Mouse (Mus musculus) neural tube, embryonic 15.5 days (tissue): ENCODE measurements at regions not wholly inside any gene's neighbourhood (a gene's known extent, or its start where the extent isn't known, plus 50 kb on each side); places are given as distances from the start of the nearest gene placed in this dataset.
"Not testable (repeated sequence)": the region's sequence is repeated elsewhere in the genome, so short reads cannot be mapped to it uniquely, and the experiment has no call there.

Source experiments
- ATAC-seq: fragments of 200-750 bp; cut with Nextera tagmentation; 2 replicates; pipeline ENCODE4 v1.8.0; 2017; ENCODE audit warnings: mild to moderate bottlenecking, moderate TSS enrichment, moderate library complexity; ENCODE audit not compliant: low FRiP score
- H3K27ac ChIP-seq: fragments of 300-500 bp; sonication (generic); replicated peaks from 2 replicates; pipeline ENCODE4 v1.5.1; 2015; ENCODE audit warnings: mild to moderate bottlenecking, inconsistent platforms
- H3K27me3 ChIP-seq: fragments of 300-500 bp; sonication (generic); replicated peaks from 2 replicates; pipeline ENCODE4 v1.6.1; 2015; ENCODE audit warnings: inconsistent platforms
- H3K36me3 ChIP-seq: fragments of 300-500 bp; sonication (generic); 2 replicates; pipeline ENCODE4 v1.6.1; 2015; ENCODE audit warnings: inconsistent platforms
- H3K4me1 ChIP-seq: fragments of 300-500 bp; sonication (generic); 2 replicates; pipeline ENCODE4 v1.6.1; 2015; ENCODE audit warnings: inconsistent platforms
- H3K4me2 ChIP-seq: fragments of 300-500 bp; sonication (generic); 2 replicates; pipeline ENCODE4 v1.6.1; 2015; ENCODE audit warnings: inconsistent platforms, mild to moderate bottlenecking, moderate library complexity
- H3K4me3 ChIP-seq: fragments of 300-500 bp; sonication (generic); replicated peaks from 2 replicates; pipeline ENCODE4 v1.5.1; 2015; ENCODE audit warnings: mild to moderate bottlenecking, inconsistent platforms
- H3K9ac ChIP-seq: fragments of 300-500 bp; sonication (generic); replicated peaks from 2 replicates; pipeline ENCODE4 v1.6.1; 2015; ENCODE audit warnings: mild to moderate bottlenecking, inconsistent platforms
- H3K9me3 ChIP-seq: fragments of 300-500 bp; sonication (generic); replicated peaks from 2 replicates; pipeline ENCODE4 v1.6.1; 2016; ENCODE audit warnings: inconsistent platforms
- WGBS: fragments of 180-500 bp; shearing (Covaris S2); methylation state at CpG from one replicate; pipeline ENCODE4 v1.1.7; 2015; ENCODE audit warnings: mixed read lengths; 5-methylcytosine and 5-hydroxymethylcytosine counted together

GRCm38 (mm10) chr11:22573166-22573565 lies 61.3 kb downstream of the Tmem17 start:
- H3K4me3 ChIP-seq = no peak overlapping the region
- H3K27ac ChIP-seq = no peak overlapping the region
- 81% methylated on average over 2 of the region's 2 CpGs for WGBS
- no peaks in the 10 kb centered on the region for H3K4me1 ChIP-seq
- no peaks in the 10 kb centered on the region for H3K9me3 ChIP-seq
- no peaks in the 10 kb centered on the region for H3K36me3 ChIP-seq
- no peak overlapping the region for H3K4me2 ChIP-seq
- H3K9ac ChIP-seq = no peak overlapping the region
- no peak for ATAC-seq
- no peaks in the 10 kb centered on the region for H3K27me3 ChIP-seq

- WGBS = 77% methylated on average over 3 of the region's 3 CpGs
- H3K36me3 ChIP-seq = no peaks in the 10 kb centered on the region
- ATAC-seq = no peak
- no peaks in the 10 kb centered on the region for H3K9me3 ChIP-seq
- no peak overlapping the region for H3K4me3 ChIP-seq
- H3K4me1 ChIP-seq = no peaks in the 10 kb centered on the region
- H3K27me3 ChIP-seq = no peaks in the 10 kb centered on the region
- H3K4me2 ChIP-seq = no peak overlapping the region
- H3K27ac ChIP-seq = no peak overlapping the region
- H3K9ac ChIP-seq = no peak overlapping the region
Measured at GRCm38 (mm10) chr11:22573802-22574201, 61.9 kb downstream of the Tmem17 start.

GRCm38 (mm10) chr11:22574506-22574905 lies 62.6 kb downstream of the Tmem17 start:
- 97% methylated on average over 2 of the region's 2 CpGs for WGBS
- no peak for ATAC-seq
- Histone ChIP-seq H3K36me3 (no peaks in the 10 kb centered on the region), H3K27me3 (no peaks in the 10 kb centered on the region), H3K4me1 (no peaks in the 10 kb centered on the region), H3K4me2 (no peak overlapping the region), H3K4me3 (no peak overlapping the region), H3K27ac (no peak overlapping the region), H3K9me3 (no peaks in the 10 kb centered on the region), H3K9ac (no peak overlapping the region)

GRCm38 (mm10) chr11:22584100-22584487 lies 72.2 kb downstream of the Tmem17 start:
- no peaks in the 10 kb centered on the region; the same call in 1 of the 2 replicates for H3K9me3 ChIP-seq
- peak overlapping the region; percentile 23; the same call in 1 of the 2 replicates for H3K9ac ChIP-seq
- 13% methylated on average over 5 of the region's 5 CpGs for WGBS
- peak overlapping the region; percentile 82 for H3K27ac ChIP-seq
- no peaks in the 10 kb centered on the region for H3K27me3 ChIP-seq
- no peaks in the 10 kb centered on the region for H3K36me3 ChIP-seq
- H3K4me1 ChIP-seq = peaks cover 22% of the 10 kb centered on the region
- H3K4me3 ChIP-seq = peak overlapping the region; percentile 15
- ATAC-seq = peak; percentile 72
- H3K4me2 ChIP-seq = peak overlapping the region; percentile 51

GRCm38 (mm10) chr11:22584488-22585158 lies 72.7 kb downstream of the Tmem17 start:
- ATAC-seq = peak; percentile 82
- H3K9ac ChIP-seq = peak overlapping the region; percentile 23; the same call in 1 of the 2 replicates
- no peaks in the 10 kb centered on the region; the same call in 1 of the 2 replicates for H3K9me3 ChIP-seq
- no peaks in the 10 kb centered on the region for H3K36me3 ChIP-seq
- 4% methylated on average over 14 of the region's 14 CpGs for WGBS
- no peaks in the 10 kb centered on the region for H3K27me3 ChIP-seq
- peak overlapping the region; percentile 51 for H3K4me2 ChIP-seq
- H3K4me3 ChIP-seq = peak overlapping the region; percentile 15
- H3K4me1 ChIP-seq = peaks cover 25% of the 10 kb centered on the region
- H3K27ac ChIP-seq = peak overlapping the region; percentile 82

GRCm38 (mm10) chr11:22587691-22588241 lies 75.9 kb downstream of the Tmem17 start:
- Histone ChIP-seq H3K4me2 (no peak overlapping the region), H3K36me3 (no peaks in the 10 kb centered on the region), H3K4me3 (no peak overlapping the region), H3K9ac (no peak overlapping the region), H3K27me3 (no peaks in the 10 kb centered on the region), H3K4me1 (peaks cover 25% of the 10 kb centered on the region), H3K27ac (peak overlapping the region; percentile 78), H3K9me3 (no peaks in the 10 kb centered on the region; the same call in 1 of the 2 replicates)
- ATAC-seq = peak; percentile 50
- 44% methylated on average over 7 of the region's 7 CpGs for WGBS

- 49% methylated on average over 2 of the region's 2 CpGs for WGBS
- H3K9me3 ChIP-seq = no peaks in the 10 kb centered on the region
- no peaks in the 10 kb centered on the region for H3K36me3 ChIP-seq
- peak overlapping the region; percentile 78 for H3K27ac ChIP-seq
- ATAC-seq = 0 out of 2 replicates have a peak, but pooled peaks have one; percentile 14
- H3K4me3 ChIP-seq = no peak overlapping the region
- peaks cover 25% of the 10 kb centered on the region for H3K4me1 ChIP-seq
- no peak overlapping the region for H3K4me2 ChIP-seq
- no peak overlapping the region for H3K9ac ChIP-seq
- H3K27me3 ChIP-seq = no peaks in the 10 kb centered on the region
Measured at GRCm38 (mm10) chr11:22588546-22588945, 76.7 kb downstream of the Tmem17 start.

- Histone ChIP-seq H3K27ac (no peak overlapping the region), H3K4me2 (no peak overlapping the region), H3K27me3 (no peaks in the 10 kb centered on the region), H3K9me3 (no peaks in the 10 kb centered on the region), H3K36me3 (no peaks in the 10 kb centered on the region), H3K4me1 (peaks cover 14% of the 10 kb centered on the region), H3K4me3 (no peak overlapping the region), H3K9ac (no peak overlapping the region)
- ATAC-seq = no peak
- WGBS = 68% methylated on average over 2 of the region's 2 CpGs
Measured at GRCm38 (mm10) chr11:22589901-22590300, 78.0 kb downstream of the Tmem17 start.

GRCm38 (mm10) chr11:22591050-22591449 lies 79.2 kb downstream of the Tmem17 start:
- not testable (repeated sequence) for H3K4me3 ChIP-seq, H3K27me3 ChIP-seq, H3K4me2 ChIP-seq, H3K36me3 ChIP-seq, H3K4me1 ChIP-seq, H3K27ac ChIP-seq, H3K9me3 ChIP-seq, H3K9ac ChIP-seq, ATAC-seq
- 92% methylated on average over 14 of the region's 14 CpGs for WGBS

GRCm38 (mm10) chr11:22592706-22593105 lies 80.8 kb downstream of the Tmem17 start:
- Histone ChIP-seq H3K27ac (no peak overlapping the region), H3K9ac (no peak overlapping the region), H3K4me3 (no peak overlapping the region), H3K4me1 (peaks cover 8% of the 10 kb centered on the region), H3K4me2 (no peak overlapping the region), H3K27me3 (no peaks in the 10 kb centered on the region), H3K9me3 (no peaks in the 10 kb centered on the region), H3K36me3 (no peaks in the 10 kb centered on the region)
- no peak for ATAC-seq
- WGBS = 91% methylated on average over 5 of the region's 5 CpGs

GRCm38 (mm10) chr11:22596076-22596804 lies 84.4 kb downstream of the Tmem17 start:
- Histone ChIP-seq H3K4me1 (no peaks in the 10 kb centered on the region), H3K4me2 (no peak overlapping the region)
- 72% methylated on average over 8 of the region's 8 CpGs for WGBS

GRCm38 (mm10) chr11:22596805-22597149 lies 84.9 kb downstream of the Tmem17 start:
- Histone ChIP-seq H3K27me3 (no peaks in the 10 kb centered on the region), H3K4me2 (no peak overlapping the region), H3K9me3 (no peaks in the 10 kb centered on the region), H3K4me3 (no peak overlapping the region), H3K9ac (no peak overlapping the region), H3K4me1 (no peaks in the 10 kb centered on the region), H3K36me3 (no peaks in the 10 kb centered on the region), H3K27ac (no peak overlapping the region)
- WGBS = 92% methylated on average over 2 of the region's 2 CpGs
- no peak for ATAC-seq

More at GRCm38 (mm10) chr11:22596076-22596804, 84.4 kb downstream of the Tmem17 start:
- Histone ChIP-seq H3K9ac (no peak overlapping the region), H3K27me3 (no peaks in the 10 kb centered on the region), H3K9me3 (no peaks in the 10 kb centered on the region), H3K27ac (no peak overlapping the region), H3K36me3 (no peaks in the 10 kb centered on the region), H3K4me3 (no peak overlapping the region)
- no peak for ATAC-seq
